Mouse (Mus musculus) heart, postnatal 36 days (tissue): Measurements from ENCODE around the gene Prrc2b. TPM values are rescaled to one million over a fixed set of nuclear protein-coding genes. Genes with fewer than 3 reads are reported as not detected.
A peak's percentile ranks its signal among the peaks of the same experiment; 100 is the strongest.

ENCODE experiments used
- DNase-seq, 2 experiments: peaks; one replicate each; pipeline ENCODE4 v3.0.0; 2021 to 2022
- intact Hi-C: fragments of 180-260 bp; cut with DNase I; formaldehyde crosslinking; loops from one replicate; pipeline ENCODE4 v1.15.1; 2025
- total RNA-seq, 2 experiments: library from RNA; stranded (reverse); gene quantifications; 2 replicates each; pipeline ENCODE4 v1.2.3; 2021

The Prrc2b gene
- total RNA-seq, 2 experiments from 2014 or later: 75.5 to 80.0 TPM

DNA sequence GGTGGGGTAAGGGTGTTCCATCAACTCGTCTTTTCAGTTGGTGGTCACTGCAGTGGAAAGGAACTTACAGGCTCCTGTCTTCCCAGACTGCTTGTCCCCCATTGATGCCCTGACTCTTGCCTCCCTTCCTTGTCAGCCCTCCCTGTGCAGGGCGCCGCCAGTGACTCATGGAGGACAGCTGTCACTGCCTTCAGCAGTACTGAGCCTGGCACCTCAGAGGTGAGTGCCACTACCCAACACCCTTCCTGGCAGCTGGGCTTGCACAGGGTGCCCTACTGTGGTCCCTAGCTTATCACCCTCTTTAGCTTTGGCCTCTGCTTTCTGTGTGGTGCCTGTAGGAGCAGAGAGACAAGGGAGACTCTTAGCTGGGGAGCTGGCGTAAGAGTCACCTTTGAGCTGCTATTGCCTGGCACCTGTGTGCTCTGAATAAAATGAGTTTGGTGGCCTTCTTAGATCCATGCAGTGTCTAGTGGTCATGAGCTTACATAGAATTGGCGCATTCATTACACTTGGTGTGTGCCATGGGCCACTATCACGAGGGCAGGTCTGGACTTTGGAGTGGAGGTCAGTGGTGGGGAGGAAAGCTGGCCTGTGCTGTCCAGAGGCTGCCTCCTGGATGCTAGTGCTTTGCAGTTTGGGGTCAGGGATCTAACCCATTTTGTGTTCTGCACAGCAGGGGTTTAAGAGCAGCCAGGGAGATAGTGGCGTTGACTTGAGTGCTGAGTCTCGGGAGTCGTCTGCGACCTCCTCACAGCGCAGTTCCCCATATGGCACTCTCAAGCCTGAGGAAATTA, 67.9 kb downstream of the Prrc2b start:
- intact Hi-C loops: no loop called here
- peak in 1 of 2 experiments; percentile 18 for DNase-seq

DNA sequence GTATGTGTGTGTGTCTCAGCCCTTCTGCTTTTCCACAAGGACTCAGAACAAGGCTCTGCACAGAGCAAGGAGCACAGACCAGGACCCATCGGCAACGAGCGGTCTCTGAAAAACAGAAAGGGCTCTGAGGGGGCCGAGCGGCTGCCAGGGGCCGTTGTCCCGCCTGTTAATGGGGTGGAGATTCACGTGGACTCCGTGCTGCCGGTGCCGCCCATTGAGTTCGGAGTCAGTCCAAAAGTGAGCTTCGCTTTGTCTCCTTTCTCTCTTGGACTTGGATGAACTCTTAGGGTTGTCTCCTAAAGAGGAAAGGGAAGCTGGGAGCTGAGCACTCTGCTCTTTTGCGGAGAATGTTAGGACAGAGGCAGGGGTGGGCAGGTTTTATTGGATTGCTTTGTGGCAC, 68.6 kb downstream of the Prrc2b start:
- no peak for DNase-seq
- intact Hi-C loops: no loop called here

DNA sequence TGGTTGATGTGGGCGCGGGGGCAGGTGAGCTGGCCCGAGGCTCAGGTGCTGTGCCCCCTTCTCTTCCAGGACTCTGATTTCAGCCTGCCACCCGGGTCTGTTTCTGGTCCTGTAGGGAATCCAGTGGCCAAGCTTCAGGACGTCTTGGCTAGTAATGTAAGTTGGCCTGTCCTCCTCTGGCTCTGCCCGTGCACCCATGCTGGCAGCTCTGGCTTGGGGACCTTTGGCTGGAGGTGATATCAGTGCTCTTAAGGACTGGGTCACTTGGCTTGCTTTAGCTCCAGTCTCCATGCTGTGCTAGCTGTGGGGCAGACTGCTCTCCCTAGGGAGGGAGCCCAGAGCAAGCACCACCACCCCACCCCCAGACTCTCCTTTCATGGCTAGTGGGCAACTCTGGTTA, 69.1 kb downstream of the Prrc2b start:
- DNase-seq: no peak
- intact Hi-C loops: no loop called here

DNA sequence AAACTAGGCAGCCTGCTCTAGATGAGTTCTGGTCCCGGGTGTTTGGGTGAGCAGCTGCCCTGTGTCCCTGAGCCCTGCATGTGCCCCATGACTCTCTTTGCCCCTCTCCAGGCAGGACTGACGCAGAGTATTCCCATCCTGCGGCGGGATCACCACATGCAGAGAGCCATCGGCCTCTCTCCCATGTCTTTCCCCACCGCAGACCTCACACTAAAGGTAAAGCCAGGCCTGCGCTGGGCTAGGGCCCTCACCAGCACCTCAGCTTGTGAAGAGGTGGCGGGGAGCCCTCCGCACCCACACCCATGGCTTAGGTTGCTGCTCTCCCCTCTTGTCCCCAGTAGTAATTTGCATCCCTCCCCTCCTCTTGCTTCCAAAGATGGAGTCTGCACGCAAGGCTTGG, 70.1 kb downstream of the Prrc2b start:
- DNase-seq: no peak
- intact Hi-C loops: no loop called here

DNA sequence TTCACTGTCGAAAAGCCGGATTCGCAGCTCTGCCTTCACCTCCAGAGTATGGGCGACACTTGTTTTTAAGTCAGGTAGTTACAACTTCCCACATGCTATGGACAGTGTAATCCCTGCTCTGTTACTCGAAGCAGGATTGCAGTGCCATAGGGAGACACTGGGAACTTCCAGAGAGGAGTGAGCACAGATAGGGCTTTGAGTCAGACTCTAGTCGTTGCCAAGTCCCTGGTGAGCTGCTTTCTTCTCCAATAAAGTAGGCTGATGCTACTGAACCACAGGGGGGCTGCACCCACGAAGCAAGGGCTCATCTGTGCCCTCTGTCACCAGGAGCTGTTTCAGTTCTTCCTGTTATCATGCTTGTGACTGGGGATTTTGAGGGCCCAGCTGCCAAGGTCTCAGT, 70.7 kb downstream of the Prrc2b start:
- intact Hi-C loops: no loop called here
- DNase-seq: no peak

DNA sequence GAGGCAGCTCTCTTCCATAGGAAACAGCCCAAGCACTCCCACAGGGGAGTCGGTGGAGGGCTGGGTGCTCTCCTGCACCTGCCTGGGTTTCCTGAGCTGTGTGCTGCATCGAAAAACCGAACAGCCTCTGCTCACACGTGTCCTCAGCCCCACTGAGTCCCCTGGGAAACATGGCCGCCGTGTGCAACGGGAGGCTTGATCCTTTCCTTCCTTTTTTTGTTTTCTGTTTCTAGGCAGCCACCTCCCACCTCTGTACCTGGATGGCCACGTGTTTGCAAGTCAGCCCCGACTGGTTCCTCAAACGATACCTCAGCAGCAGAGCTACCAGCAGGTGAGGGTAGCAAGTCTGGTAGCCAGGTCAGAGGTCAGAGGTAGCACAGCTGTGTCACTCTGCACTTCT, 71.2 kb downstream of the Prrc2b start:
- DNase-seq: no peak
- intact Hi-C loops: no loop called here

DNA sequence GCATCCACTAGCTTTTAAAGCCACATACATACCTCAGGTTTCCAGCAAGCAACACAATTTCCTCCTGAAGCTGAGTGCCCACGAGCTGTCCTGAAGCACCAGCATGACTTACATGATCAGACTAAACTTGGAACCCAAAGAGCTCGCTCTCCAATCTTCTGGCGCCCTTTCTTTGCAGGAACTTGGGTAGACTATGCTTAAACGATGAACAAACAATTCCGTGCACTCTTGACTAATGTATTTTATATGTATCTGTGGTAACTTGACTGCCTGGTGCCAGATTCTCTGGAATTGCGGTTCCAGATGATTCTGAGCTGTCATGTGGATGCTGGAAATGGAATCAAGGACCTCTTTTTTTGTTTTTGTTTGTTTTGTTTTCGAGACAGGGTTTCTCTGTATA, 84.6 kb downstream of the Prrc2b start:
- intact Hi-C loops: loop anchor here (5.0 kb wide), 1 partner anchor 98 kb away; no protein-coding TSS in a partner anchor
- DNase-seq: no peak

DNA sequence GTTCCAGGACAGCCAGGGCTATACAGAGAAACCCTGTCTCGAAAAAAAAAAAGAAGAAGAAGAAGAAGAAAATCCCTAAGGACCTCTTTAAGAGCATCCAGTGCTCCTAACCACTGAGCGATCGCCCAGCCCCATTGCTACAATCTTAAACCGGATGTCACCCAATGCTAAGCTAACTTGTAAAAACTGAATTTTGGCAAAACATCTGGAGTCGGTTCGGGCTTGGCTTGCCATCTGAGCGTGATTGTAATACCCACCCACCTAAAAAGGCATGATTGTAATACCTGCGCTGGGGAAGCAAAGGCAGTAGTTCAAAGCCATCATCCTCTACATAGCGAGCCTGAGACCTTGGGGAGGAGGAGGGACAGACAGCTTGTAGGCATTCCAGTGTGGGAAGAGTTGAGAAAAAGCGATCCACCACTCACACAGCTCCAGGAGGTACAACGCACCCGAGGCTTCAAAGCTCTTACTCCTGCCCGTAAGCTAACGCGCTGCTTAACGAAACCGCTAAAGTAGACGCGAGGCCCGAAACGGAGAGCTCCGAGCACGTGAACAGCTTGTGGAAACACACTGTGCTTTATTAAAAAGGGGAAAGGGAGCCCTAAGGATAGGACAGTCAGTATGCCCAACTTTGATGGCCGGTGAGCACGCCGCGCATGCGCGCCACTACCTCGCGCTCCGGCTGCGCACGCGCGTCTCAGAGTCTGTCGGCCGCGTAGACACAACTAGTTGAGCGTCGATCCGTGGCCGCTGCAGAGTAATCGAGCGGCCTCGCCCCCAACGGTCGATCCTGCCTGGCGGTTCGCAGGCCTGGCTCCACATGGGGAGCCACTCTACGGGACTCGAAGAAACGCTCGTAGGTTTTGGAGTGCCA, 85.2 kb downstream of the Prrc2b start, which contains the start of gene Pomt1:
Pomt1 (plus strand) TSS at position 705 of the 874 bp plus-strand sequence.
- peak; percentile 89 to 90 for DNase-seq
- intact Hi-C loops: loop anchor here (2.0 to 5.0 kb wide), 2 partner anchors 23 to 99 kb away; no protein-coding TSS in a partner anchor

DNA sequence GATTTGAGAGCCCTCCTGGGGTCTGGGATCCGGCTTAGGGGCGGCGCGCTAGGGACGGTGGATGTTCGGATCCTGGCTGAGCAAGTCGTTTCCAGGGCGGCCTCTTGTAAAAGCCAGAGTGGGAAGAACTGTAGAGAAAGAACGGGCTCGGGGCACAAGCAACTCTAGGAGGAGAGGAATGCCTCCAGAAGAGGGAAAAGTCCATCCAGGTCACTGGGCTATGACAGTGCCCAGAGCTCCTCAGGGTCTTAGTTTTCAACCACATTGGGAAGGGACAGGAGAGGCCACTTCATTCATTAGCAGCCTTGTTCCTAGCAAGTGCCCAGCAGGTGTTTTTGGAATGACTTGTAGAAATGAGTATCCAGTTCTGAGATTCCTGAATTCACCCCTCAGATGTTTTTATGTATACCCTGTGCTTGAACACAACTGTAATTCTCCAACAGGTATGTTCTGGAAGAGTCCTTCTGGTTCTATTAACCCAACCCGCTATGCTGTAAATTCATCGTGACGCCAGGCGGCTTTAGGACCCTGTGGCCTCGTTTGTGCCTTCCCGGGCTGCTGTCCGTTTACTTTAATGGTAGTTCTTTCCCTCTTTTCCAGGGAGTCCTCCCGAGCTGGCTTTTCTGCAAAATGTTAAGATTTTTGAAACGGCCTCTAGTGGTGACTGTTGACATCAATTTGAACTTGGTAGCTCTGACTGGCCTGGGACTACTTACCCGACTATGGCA, 86.0 kb downstream of the Prrc2b start:
- peak; percentile 41 to 48 for DNase-seq
- intact Hi-C loops: loop anchor here (2.0 to 5.0 kb wide), 2 partner anchors 22 to 100 kb away; no protein-coding TSS in a partner anchor

DNA sequence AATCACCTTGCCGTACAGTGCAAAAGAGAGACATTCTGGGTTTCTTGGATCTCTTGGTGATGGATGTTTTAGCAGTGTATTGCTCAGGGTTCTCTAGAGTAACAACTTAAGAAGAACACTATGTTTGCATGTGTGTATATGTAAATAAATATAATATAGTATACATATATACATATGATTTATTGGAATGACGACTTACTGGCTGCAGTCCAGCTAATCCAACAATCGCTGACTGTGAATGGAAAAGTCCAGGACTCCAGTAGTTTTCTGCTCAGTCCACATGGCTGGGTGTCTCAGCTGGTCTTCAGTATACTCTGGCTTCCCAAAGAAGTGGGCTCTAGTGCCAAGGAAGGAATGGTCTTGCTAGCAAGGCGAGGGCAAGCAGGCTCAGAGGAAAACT, 86.7 kb downstream of the Prrc2b start:
- DNase-seq: no peak
- intact Hi-C loops: loop anchor here (2.0 to 5.0 kb wide), 2 partner anchors 21 to 100 kb away; no protein-coding TSS in a partner anchor

DNA sequence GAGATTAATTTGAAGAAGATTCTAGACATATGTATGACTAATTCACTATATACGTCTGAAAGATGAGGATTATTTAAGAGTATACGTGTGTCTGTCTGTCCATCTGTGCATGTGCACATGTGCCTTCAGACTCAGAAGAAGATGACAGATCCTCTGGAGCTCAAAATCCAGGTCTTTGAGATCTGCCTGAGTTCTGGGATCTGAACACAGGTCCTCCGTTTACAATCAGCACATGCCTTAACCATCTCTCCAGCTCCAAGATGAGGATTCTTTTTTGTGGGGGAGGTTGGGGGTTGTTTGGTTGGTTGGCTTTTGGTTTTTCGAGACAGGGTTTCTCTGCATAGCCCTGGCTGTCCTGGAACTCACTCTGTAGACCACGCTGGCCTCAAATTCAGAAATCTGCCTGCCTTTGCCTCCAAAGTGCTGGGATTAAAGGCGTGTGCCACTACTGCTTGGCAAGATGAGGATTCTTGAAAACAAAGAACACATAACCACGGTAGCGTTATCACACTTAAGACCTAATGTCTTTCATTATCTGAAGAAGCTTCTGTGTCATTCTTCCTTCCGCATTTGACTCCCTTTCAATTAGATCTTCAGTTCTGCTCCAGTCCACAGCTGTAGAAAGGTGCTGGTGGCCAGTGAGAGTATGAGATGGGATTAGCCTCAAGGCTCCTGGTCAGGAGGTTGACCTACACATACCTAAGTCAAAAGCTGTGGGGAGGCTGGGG, 88.0 kb downstream of the Prrc2b start:
- DNase-seq: no peak
- intact Hi-C loops: loop anchor here (5.0 kb wide), 1 partner anchor 102 kb away; no protein-coding TSS in a partner anchor

DNA sequence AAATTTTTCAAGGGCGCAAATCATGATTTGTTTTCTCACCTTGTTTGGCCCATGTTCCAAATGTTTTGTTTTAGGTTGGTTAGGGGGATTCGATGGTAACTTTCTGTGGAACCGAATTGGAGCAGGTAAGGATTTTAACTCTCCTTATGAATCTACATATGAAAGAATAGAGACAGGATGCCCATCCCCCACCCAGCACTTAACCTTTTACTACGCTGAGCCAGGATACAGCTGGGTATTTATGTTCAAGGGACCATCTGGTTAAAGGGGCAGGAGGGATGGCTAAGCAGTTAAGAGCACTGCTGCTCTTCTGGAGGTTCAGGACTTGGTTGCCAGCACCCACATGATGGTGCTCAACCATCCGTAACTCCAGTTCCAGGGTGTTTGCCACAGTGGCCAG, 89.7 kb downstream of the Prrc2b start:
- intact Hi-C loops: no loop called here
- no peak for DNase-seq

DNA sequence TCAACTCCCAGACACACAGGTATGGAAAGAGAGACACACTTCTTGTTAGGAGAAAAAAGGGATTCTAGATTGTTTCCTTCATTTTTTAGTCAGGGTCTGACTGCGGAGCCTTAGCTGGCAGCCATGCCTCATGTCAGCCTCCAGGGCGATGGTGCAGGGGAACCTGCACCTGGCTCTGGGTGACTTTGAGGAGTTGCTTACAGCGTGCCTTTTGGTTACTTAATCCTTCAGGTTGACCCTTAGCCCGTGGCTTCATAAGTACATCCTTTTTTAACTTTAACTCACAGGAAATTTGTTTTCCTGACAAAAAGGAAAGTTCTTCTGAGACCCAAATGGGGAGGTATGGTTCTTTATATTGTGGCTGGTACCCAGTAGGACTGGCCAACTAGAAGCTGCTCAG, 92.1 kb downstream of the Prrc2b start:
- intact Hi-C loops: no loop called here
- no peak for DNase-seq

DNA sequence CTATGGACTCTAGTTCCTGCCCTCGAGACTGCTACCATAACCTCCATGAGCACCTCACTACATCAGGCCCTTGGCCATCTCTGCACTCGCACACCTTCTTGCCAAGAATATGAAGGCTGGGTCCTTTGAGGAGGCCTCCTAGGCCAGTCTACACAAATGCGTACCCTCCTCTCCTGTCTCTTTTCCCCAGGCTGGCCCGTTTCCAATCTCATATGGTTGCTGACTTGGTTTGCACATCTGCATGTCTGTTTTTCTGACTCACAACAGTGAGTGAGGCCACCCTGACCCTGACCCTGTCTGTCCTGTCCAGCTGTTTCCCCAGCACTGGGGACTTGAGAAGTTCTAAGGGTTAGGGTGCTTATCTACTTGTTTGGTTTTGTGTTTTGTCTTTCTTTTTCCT, 95.9 kb downstream of the Prrc2b start:
- DNase-seq: no peak
- intact Hi-C loops: no loop called here

DNA sequence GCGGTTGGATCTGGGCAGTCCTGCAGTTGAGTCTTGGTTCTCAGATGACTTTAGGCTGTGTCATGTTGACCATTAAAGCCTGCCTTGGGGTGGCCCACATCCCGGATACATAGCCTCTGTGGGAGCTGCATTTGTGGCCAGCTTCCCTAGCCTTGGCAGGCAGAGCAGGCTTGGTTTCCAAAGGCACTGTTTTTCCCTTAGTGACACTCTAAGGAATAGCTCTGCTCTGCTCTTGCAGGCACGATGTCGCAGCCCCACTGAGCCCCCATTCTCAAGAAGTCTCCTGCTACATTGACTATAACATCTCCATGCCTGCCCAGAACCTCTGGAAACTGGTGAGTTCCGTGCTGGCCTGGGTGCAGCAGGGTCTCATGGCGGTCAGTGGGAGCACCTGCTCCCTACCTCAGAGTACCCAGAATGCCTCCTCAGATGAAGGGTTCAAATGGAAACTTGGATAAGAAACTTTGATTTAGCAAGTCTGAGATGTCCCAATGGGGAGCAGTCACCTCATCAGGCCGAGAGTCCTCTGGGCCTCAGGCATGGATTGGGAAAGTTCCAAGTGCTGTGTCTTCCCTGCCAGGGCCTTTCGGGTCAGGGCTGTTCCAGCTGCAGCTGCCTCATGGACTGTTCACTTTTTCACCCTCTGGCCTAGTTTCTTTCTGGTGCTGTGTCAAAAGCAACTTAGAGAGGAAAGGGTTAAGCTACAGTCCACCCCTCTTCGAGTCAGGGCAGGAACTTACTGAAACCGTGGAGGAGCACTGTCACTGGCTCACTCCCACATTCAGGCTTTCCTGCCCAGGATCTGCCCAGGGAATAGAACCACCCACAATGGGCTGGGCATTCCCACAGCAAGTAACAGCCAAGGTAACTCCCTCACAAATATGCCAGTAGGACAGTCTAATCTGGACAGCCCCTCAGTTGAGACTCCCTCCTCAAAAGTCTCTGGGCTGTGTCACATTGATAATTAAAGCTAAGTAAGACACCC, 97.8 kb downstream of the Prrc2b start:
- intact Hi-C loops: no loop called here
- peak in 1 of 2 experiments; percentile 29 for DNase-seq

DNA sequence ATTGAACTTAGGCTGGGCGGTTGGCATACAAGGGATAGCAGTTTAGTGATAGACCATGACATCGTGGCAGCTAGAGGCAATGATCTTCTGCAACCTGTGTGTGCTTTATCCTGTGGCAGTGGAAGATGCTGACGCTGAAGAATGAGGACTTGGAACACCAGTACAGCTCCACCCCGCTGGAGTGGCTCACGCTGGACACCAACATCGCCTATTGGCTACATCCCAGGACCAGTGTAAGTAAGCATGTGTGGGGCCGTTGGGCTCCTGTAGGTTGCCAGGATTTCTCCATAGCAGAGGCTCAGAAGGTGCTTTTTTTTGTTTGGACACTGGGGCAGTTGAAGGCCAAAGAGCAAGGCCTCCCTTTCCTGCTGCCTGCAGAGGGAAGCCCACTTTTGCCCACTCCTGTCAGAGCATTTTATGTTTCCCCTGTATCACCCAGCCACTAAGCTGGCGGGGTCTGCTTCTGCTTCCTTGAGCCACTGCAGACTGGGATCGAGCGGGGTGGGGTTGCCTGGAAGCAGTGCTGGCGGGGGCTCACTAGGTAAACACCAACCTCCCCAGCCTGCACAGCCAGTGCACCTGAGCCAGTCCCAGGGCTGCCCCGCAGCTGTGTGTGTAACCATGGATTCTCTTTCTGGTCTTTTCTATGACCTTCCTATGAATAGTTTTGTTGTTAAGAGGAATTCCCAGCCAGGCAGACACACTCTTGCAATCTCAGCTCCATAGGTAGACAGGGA, 101.1 kb downstream of the Prrc2b start:
- intact Hi-C loops: no loop called here
- no peak for DNase-seq

DNA sequence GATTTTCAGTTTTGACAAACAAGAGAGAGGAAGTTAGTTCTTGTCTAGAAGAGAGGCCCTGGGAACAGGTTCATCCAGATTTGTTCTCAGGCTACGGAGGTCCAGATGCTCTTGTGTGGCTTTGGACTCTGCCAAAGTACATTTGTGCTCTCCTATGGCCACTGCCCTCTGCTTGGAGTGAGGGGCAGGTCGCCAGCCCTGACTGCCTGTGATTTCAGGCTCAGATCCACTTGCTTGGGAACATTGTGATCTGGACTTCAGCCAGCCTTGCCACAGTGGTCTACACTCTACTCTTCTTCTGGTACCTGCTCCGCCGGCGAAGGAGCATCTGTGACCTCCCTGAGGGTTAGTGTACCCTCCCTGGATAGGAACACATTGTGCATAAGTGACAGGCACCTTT, 101.8 kb downstream of the Prrc2b start:
- DNase-seq: peak in 1 of 2 experiments; percentile 16
- intact Hi-C loops: no loop called here

DNA sequence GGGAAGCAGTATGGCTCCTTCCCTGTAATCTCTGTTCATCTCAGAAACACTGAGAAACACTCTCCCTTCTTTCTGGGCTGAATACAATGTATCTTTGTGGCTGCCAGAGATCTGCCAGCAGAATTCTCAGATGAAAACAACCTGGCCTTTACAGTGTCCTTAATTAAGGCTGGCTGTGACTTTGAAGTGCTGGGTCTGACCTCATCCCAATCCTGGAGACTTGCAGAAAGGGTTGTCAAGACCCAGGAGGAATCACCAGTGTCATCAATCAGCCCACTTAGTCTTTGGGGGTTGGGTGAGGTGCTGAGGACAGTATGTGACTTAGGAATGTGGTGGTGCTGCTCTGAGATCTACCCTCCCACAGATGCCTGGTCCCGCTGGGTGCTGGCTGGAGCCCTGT, 102.5 kb downstream of the Prrc2b start:
- intact Hi-C loops: no loop called here
- no peak for DNase-seq
